Mouse (Mus musculus): ENCODE results near the gene Ubac2.

Gene Ubac2

GRCm38 (mm10) chr14:121954129-121954528 lies 75.7 kb downstream of the Ubac2 start:
- DNase-seq: no peak

GRCm38 (mm10) chr14:121954608-121955007 lies 76.2 kb downstream of the Ubac2 start:
- no peak for DNase-seq

GRCm38 (mm10) chr14:121955176-121955795 lies 76.9 kb downstream of the Ubac2 start:
- DNase-seq: no peak

GRCm38 (mm10) chr14:121956291-121956690 lies 77.9 kb downstream of the Ubac2 start:
- DNase-seq: no peak

- DNase-seq: no peak
These were observed 78.9 kb downstream of the Ubac2 start for GRCm38 (mm10) chr14:121957176-121957871.

- no peak for DNase-seq
These were observed 79.8 kb downstream of the Ubac2 start for GRCm38 (mm10) chr14:121958041-121958750.

- DNase-seq: peak in 1 of 2 experiments; percentile 18
These were observed 80.5 kb downstream of the Ubac2 start for GRCm38 (mm10) chr14:121958751-121959537.

GRCm38 (mm10) chr14:121959538-121959980 lies 81.1 kb downstream of the Ubac2 start:
- no peak for DNase-seq

- DNase-seq: no peak
These were observed 81.6 kb downstream of the Ubac2 start for GRCm38 (mm10) chr14:121960031-121960430.

GRCm38 (mm10) chr14:121960531-121960930 lies 82.1 kb downstream of the Ubac2 start:
- peak in 1 of 2 experiments; percentile 22 for DNase-seq

- no peak for DNase-seq
These were observed 82.6 kb downstream of the Ubac2 start for GRCm38 (mm10) chr14:121960997-121961396.

- DNase-seq: no peak
These were observed 83.2 kb downstream of the Ubac2 start for GRCm38 (mm10) chr14:121961496-121962127.

GRCm38 (mm10) chr14:121962128-121962890 lies 83.9 kb downstream of the Ubac2 start:
- no peak for DNase-seq

GRCm38 (mm10) chr14:121963251-121963941 lies 85.0 kb downstream of the Ubac2 start:
- DNase-seq: no peak

- no peak for DNase-seq
These were observed 85.5 kb downstream of the Ubac2 start for GRCm38 (mm10) chr14:121963942-121964335.

GRCm38 (mm10) chr14:121964990-121965389 lies 86.6 kb downstream of the Ubac2 start, which contains the start of gene Gpr183:
Gpr183 (minus strand) TSS chr14:121965195.
- no peak for DNase-seq

GRCm38 (mm10) chr14:121965461-121965860 lies 87.0 kb downstream of the Ubac2 start:
- DNase-seq: no peak

- no peak for DNase-seq
These were observed 88.7 kb downstream of the Ubac2 start for GRCm38 (mm10) chr14:121967095-121967494.

- no peak for DNase-seq
These were observed 92.0 kb downstream of the Ubac2 start for GRCm38 (mm10) chr14:121970402-121970801.

- no peak for DNase-seq
These were observed 94.7 kb downstream of the Ubac2 start for GRCm38 (mm10) chr14:121973114-121973513.

- no peak for DNase-seq
These were observed 103.1 kb downstream of the Ubac2 start for GRCm38 (mm10) chr14:121981531-121981930.
